Mouse (Mus musculus): Measurements from ENCODE around the gene Xbp1. TPM values are rescaled to one million over a fixed set of nuclear protein-coding genes. Genes with fewer than 3 reads are reported as not detected.

Xbp1 gene
- polyA plus RNA-seq, 1 experiment from 2014 or later = 100 TPM

GRCm38 (mm10) chr11:5495286-5495832 is 25.1 kb upstream of the Xbp1 start:
- no peak overlapping the region for H3K9ac ChIP-seq
- no peaks in the 10 kb centered on the region for H3K36me3 ChIP-seq (replicated peaks)
- 52% methylated on average over 12 of the region's 12 CpGs for WGBS
- no peak for ATAC-seq (ENCODE audit: low FRiP score)
- no peaks in the 10 kb centered on the region for H3K4me1 ChIP-seq
- H3K4me3 ChIP-seq (replicated peaks) = no peak overlapping the region
- no peak overlapping the region for H3K4me2 ChIP-seq
- no peak overlapping the region for H3K27ac ChIP-seq
- H3K9me3 ChIP-seq = no peaks in the 10 kb centered on the region
- H3K27me3 ChIP-seq = no peaks in the 10 kb centered on the region

- Histone ChIP-seq H3K9me3 (no peaks in the 10 kb centered on the region), H3K27ac (no peak overlapping the region), H3K4me1 (no peaks in the 10 kb centered on the region), H3K27me3 (no peaks in the 10 kb centered on the region), H3K9ac (no peak overlapping the region), H3K4me2 (no peak overlapping the region), H3K36me3 (replicated peaks) (no peaks in the 10 kb centered on the region), H3K4me3 (replicated peaks) (no peak overlapping the region)
- 83% methylated on average over 5 of the region's 5 CpGs for WGBS
- ATAC-seq (ENCODE audit: low FRiP score) = no peak
Measured at GRCm38 (mm10) chr11:5495906-5496305, 24.6 kb upstream of the Xbp1 start.

- Histone ChIP-seq H3K9ac (no peak overlapping the region), H3K27me3 (no peaks in the 10 kb centered on the region), H3K36me3 (replicated peaks) (no peaks in the 10 kb centered on the region), H3K9me3 (no peaks in the 10 kb centered on the region), H3K4me1 (no peaks in the 10 kb centered on the region), H3K4me3 (replicated peaks) (no peak overlapping the region), H3K4me2 (no peak overlapping the region), H3K27ac (no peak overlapping the region)
- ATAC-seq (ENCODE audit: low FRiP score) = no peak
- 96% methylated on average over 13 of the region's 13 CpGs for WGBS
Measured at GRCm38 (mm10) chr11:5496559-5497248, 23.8 kb upstream of the Xbp1 start.

GRCm38 (mm10) chr11:5498422-5498821 is 22.0 kb upstream of the Xbp1 start:
- WGBS = 85% methylated on average over 9 of the region's 9 CpGs
- H3K9ac ChIP-seq = no peak overlapping the region
- no peaks in the 10 kb centered on the region for H3K36me3 ChIP-seq (replicated peaks)
- H3K4me2 ChIP-seq = no peak overlapping the region
- H3K4me3 ChIP-seq (replicated peaks) = no peak overlapping the region
- no peaks in the 10 kb centered on the region for H3K27me3 ChIP-seq
- no peaks in the 10 kb centered on the region for H3K4me1 ChIP-seq
- H3K27ac ChIP-seq = 0 out of 2 replicates have a peak overlapping the region, but pooled peaks have one; percentile 5
- H3K9me3 ChIP-seq = no peaks in the 10 kb centered on the region
- no peak for ATAC-seq (ENCODE audit: low FRiP score)

- Histone ChIP-seq H3K4me2 (no peak overlapping the region), H3K36me3 (replicated peaks) (no peaks in the 10 kb centered on the region), H3K9me3 (no peaks in the 10 kb centered on the region), H3K9ac (no peak overlapping the region), H3K4me1 (no peaks in the 10 kb centered on the region), H3K27me3 (no peaks in the 10 kb centered on the region), H3K27ac (0 out of 2 replicates have a peak overlapping the region, but pooled peaks have one; percentile 5), H3K4me3 (replicated peaks) (no peak overlapping the region)
- no peak for ATAC-seq (ENCODE audit: low FRiP score)
- WGBS = 84% methylated on average over 13 of the region's 13 CpGs
Measured at GRCm38 (mm10) chr11:5498931-5499661, 21.4 kb upstream of the Xbp1 start.

- WGBS = 91% methylated on average over 11 of the region's 11 CpGs
- Histone ChIP-seq H3K4me3 (replicated peaks) (no peak overlapping the region), H3K9me3 (no peaks in the 10 kb centered on the region), H3K27me3 (no peaks in the 10 kb centered on the region), H3K36me3 (replicated peaks) (no peaks in the 10 kb centered on the region), H3K4me2 (no peak overlapping the region), H3K27ac (no peak overlapping the region), H3K9ac (no peak overlapping the region), H3K4me1 (no peaks in the 10 kb centered on the region)
- ATAC-seq (ENCODE audit: low FRiP score) = no peak
Measured at GRCm38 (mm10) chr11:5499961-5500644, 20.4 kb upstream of the Xbp1 start.

GRCm38 (mm10) chr11:5500903-5501741 is 19.3 kb upstream of the Xbp1 start:
- no peak for ATAC-seq (ENCODE audit: low FRiP score)
- H3K9ac ChIP-seq = no peak overlapping the region
- 81% methylated on average over 13 of the region's 13 CpGs for WGBS
- no peaks in the 10 kb centered on the region for H3K27me3 ChIP-seq
- H3K4me3 ChIP-seq (replicated peaks) = no peak overlapping the region
- no peaks in the 10 kb centered on the region for H3K9me3 ChIP-seq
- no peaks in the 10 kb centered on the region for H3K36me3 ChIP-seq (replicated peaks)
- H3K4me1 ChIP-seq = no peaks in the 10 kb centered on the region
- H3K27ac ChIP-seq = no peak overlapping the region
- no peak overlapping the region for H3K4me2 ChIP-seq

GRCm38 (mm10) chr11:5502351-5503051 is 18.0 kb upstream of the Xbp1 start:
- no peaks in the 10 kb centered on the region for H3K27me3 ChIP-seq
- H3K27ac ChIP-seq = no peak overlapping the region
- no peak overlapping the region for H3K9ac ChIP-seq
- no peak overlapping the region for H3K4me3 ChIP-seq (replicated peaks)
- WGBS = 88% methylated on average over 10 of the region's 10 CpGs
- H3K4me1 ChIP-seq = no peaks in the 10 kb centered on the region
- H3K4me2 ChIP-seq = no peak overlapping the region
- H3K9me3 ChIP-seq = no peaks in the 10 kb centered on the region
- H3K36me3 ChIP-seq (replicated peaks) = no peaks in the 10 kb centered on the region
- no peak for ATAC-seq (ENCODE audit: low FRiP score)

- whole genome bisulfite sequencing = 46% methylated on average over 18 of the region's 18 CpGs
- Histone ChIP-seq H3K9me3 (no peaks in the 10 kb centered on the region), H3K27ac (no peak overlapping the region), H3K27me3 (no peaks in the 10 kb centered on the region), H3K36me3 (replicated peaks) (no peaks in the 10 kb centered on the region), H3K4me1 (no peaks in the 10 kb centered on the region), H3K4me2 (no peak overlapping the region), H3K4me3 (replicated peaks) (no peak overlapping the region), H3K9ac (no peak overlapping the region)
- ATAC-seq (ENCODE audit: low FRiP score) = no peak
Measured at GRCm38 (mm10) chr11:5505856-5506575, 14.4 kb upstream of the Xbp1 start.

GRCm38 (mm10) chr11:5509215-5510098 is 11.0 kb upstream of the Xbp1 start:
- no peak for ATAC-seq (ENCODE audit: low FRiP score)
- no peak overlapping the region for H3K27ac ChIP-seq
- no peak overlapping the region for H3K9ac ChIP-seq
- no peak overlapping the region for H3K4me3 ChIP-seq (replicated peaks)
- no peak overlapping the region for H3K4me2 ChIP-seq
- H3K27me3 ChIP-seq = no peaks in the 10 kb centered on the region
- no peaks in the 10 kb centered on the region for H3K36me3 ChIP-seq (replicated peaks)
- H3K9me3 ChIP-seq = no peaks in the 10 kb centered on the region
- WGBS = 85% methylated on average over 8 of the region's 8 CpGs
- no peaks in the 10 kb centered on the region for H3K4me1 ChIP-seq

Measured in forebrain, embryonic 12.5 days (tissue).